Mouse (Mus musculus) embryonic facial prominence, embryonic 14.5 days (tissue): ENCODE data around the gene Chac1. TPM values are rescaled to one million over a fixed set of nuclear protein-coding genes. Genes with fewer than 3 reads are reported as not detected.

Source experiments
- ATAC-seq: fragments of 200-750 bp; cut with Nextera tagmentation; 2 replicates; pipeline ENCODE4 v1.8.0; 2017; ENCODE audit warnings: low read depth, moderate number of reproducible peaks, moderate TSS enrichment
- DNase-seq: peaks from one replicate; pipeline ENCODE4 v3.0.0-alpha.2; 2015; ENCODE audit warnings: low spot score
- H3K27ac ChIP-seq: fragments of 300-500 bp; sonication (generic); replicated peaks from 2 replicates; pipeline ENCODE4 v1.5.1; 2014; ENCODE audit warnings: low read depth, mild to moderate bottlenecking, low read length, moderate library complexity
- H3K27me3 ChIP-seq: fragments of 300-500 bp; sonication (generic); replicated peaks from 2 replicates; pipeline ENCODE4 v1.6.1; 2014; ENCODE audit warnings: low read length; ENCODE audit not compliant: control insufficient read depth, insufficient read depth
- H3K36me3 ChIP-seq: fragments of 300-500 bp; sonication (generic); 2 replicates; pipeline ENCODE4 v1.6.1; 2014; ENCODE audit warnings: low read length, mixed read lengths; ENCODE audit not compliant: control insufficient read depth, insufficient read depth
- H3K4me1 ChIP-seq: fragments of 300-500 bp; sonication (generic); 2 replicates; pipeline ENCODE4 v1.6.1; 2014; ENCODE audit warnings: antibody characterized with exemption, low read length; ENCODE audit not compliant: control insufficient read depth, insufficient read depth
- H3K4me2 ChIP-seq: fragments of 300-500 bp; sonication (generic); 2 replicates; pipeline ENCODE4 v1.6.1; 2014; ENCODE audit warnings: low read depth, mild to moderate bottlenecking, low read length, moderate library complexity, mixed read lengths
- H3K4me3 ChIP-seq: fragments of 300-500 bp; sonication (generic); 2 replicates; pipeline ENCODE4 v1.5.1; 2014; ENCODE audit warnings: low read depth, mild to moderate bottlenecking, low read length
- H3K9ac ChIP-seq: fragments of 300-500 bp; sonication (generic); 2 replicates; pipeline ENCODE4 v1.6.1; 2014; ENCODE audit warnings: low read depth, mild to moderate bottlenecking, low read length, moderate library complexity, mixed read lengths
- H3K9me3 ChIP-seq: fragments of 300-500 bp; sonication (generic); 2 replicates; pipeline ENCODE4 v1.6.1; 2016; ENCODE audit warnings: low read length; ENCODE audit not compliant: control insufficient read depth
- WGBS: fragments of 180-500 bp; shearing (Covaris S2); extraction: QIAGEN DNeasy Blood & Tissue Kit; methylation state at CpG from one replicate; pipeline ENCODE4 v1.1.7; 2014; 5-methylcytosine and 5-hydroxymethylcytosine counted together
- polyA plus RNA-seq: library from polyadenylated mRNA; unstranded; fragments of >200 nt; fragmentation: Nextera tagmentation; extraction: Ambion mirVana; gene quantifications from 2 replicates; pipeline ENCODE4 v1.2.1, GENCODE M21; 2014

Gene Chac1
- polyA plus RNA-seq, 1 experiment from 2014 or later: 1.4 TPM

DNA sequence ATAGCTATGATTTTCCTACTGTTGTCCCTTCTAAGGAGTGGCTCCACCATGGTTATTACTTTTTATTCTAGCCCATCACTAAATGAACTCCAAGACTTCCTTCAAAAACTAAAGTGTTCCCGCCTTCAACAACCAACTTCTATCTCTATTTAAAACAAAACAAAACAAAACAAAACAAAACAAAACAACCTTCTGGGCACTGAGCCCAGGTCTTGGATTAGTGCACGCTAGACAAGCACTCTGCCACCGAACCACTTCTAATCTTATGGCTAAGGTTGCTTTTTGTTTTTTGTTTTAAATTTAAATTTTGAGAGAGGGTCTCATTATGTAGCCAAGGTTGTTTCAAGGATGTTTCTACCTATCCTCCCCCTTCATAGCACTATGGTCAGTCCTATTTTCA, 26.8 kb downstream of the Chac1 start:
- Histone ChIP-seq H3K27me3 (no peaks in the 10 kb centered on the region), H3K9me3 (no peaks in the 10 kb centered on the region), H3K4me3 (no peak overlapping the region), H3K4me2 (no peak overlapping the region), H3K9ac (no peak overlapping the region), H3K27ac (no peak overlapping the region), H3K36me3 (peaks cover 93% of the 10 kb centered on the region), H3K4me1 (no peaks in the 10 kb centered on the region)
- ATAC-seq (no peak), DNase-seq (no peak)
- WGBS: 90% methylated on average over 3 of the region's 3 CpGs

DNA sequence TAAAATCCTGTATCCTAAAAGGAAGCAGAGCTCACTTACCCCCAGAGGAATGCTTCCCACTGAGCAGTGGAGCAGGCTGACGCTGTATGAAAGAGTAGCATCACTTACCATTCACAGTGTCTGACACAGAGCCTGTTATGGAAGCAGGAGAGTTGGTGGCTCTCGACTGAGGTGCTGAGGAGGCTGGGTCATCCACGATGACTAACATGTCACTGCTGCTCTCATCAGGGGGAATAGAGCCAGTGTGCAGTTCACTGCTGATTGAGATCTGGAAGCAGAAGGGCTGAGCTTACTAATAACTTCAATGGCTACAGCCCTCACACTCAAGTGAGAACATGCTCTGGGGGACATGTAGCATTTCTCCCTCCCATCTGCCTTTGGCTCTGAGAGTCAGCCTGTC, 28.4 kb downstream of the Chac1 start:
- DNase-seq: no peak
- H3K36me3 ChIP-seq: peaks cover 87% of the 10 kb centered on the region
- 81% methylated on average over 3 of the region's 3 CpGs for WGBS

GRCm38 (mm10) chr2:119388266-119388665, 37.2 kb downstream of the Chac1 start:
- Histone ChIP-seq H3K9ac (no peak overlapping the region), H3K4me1 (no peaks in the 10 kb centered on the region), H3K4me3 (no peak overlapping the region), H3K9me3 (no peaks in the 10 kb centered on the region), H3K4me2 (no peak overlapping the region), H3K27ac (no peak overlapping the region), H3K27me3 (no peaks in the 10 kb centered on the region), H3K36me3 (peaks cover 63% of the 10 kb centered on the region)
- no peak for DNase-seq
- 81% methylated on average over 1 of the region's 1 CpGs for WGBS
- ATAC-seq: no peak

More for the DNA sequence above, 28.4 kb downstream of the Chac1 start:
- Histone ChIP-seq H3K4me1 (no peaks in the 10 kb centered on the region), H3K9me3 (no peaks in the 10 kb centered on the region), H3K9ac (no peak overlapping the region), H3K4me3 (no peak overlapping the region), H3K27ac (no peak overlapping the region), H3K27me3 (no peaks in the 10 kb centered on the region), H3K4me2 (no peak overlapping the region)
- no peak for ATAC-seq

DNA sequence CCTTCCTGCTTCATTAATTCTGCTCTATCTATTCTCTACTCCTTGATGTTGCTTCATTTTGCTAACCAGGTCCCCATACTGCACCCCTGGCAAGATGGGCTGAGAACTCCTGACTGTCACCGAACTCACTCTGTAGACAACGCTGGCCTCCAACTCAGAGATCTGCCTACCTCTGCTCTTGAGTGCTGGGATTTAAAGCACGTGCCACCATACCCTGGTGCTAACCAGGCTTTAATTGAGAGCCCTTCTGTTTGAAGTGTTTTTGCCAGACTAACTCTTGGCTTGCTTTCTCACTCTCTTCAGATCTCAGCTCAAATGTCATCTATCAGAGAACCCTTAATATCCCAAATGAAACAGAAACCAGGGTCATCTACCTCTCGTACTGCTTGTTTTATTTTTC, 39.0 kb downstream of the Chac1 start:
- Histone ChIP-seq H3K36me3 (peaks cover 69% of the 10 kb centered on the region), H3K9ac (no peak overlapping the region), H3K4me1 (no peaks in the 10 kb centered on the region), H3K4me2 (no peak overlapping the region), H3K27me3 (no peaks in the 10 kb centered on the region), H3K4me3 (no peak overlapping the region), H3K9me3 (no peaks in the 10 kb centered on the region), H3K27ac (no peak overlapping the region)
- ATAC-seq: no peak
- 95% methylated on average over 4 of the region's 4 CpGs for WGBS
- no peak for DNase-seq

GRCm38 (mm10) chr2:119398252-119398651, 47.2 kb downstream of the Chac1 start:
- no peak overlapping the region for H3K4me3 ChIP-seq
- DNase-seq (no peak), ATAC-seq (no peak)
- H3K9ac ChIP-seq: no peak overlapping the region
- no peak overlapping the region for H3K27ac ChIP-seq
- H3K4me2 ChIP-seq: no peak overlapping the region
- H3K36me3 ChIP-seq: peaks cover 48% of the 10 kb centered on the region
- H3K4me1 ChIP-seq: no peaks in the 10 kb centered on the region
- no peaks in the 10 kb centered on the region for H3K9me3 ChIP-seq
- no peaks in the 10 kb centered on the region for H3K27me3 ChIP-seq
- 90% methylated on average over 5 of the region's 5 CpGs for WGBS

DNA sequence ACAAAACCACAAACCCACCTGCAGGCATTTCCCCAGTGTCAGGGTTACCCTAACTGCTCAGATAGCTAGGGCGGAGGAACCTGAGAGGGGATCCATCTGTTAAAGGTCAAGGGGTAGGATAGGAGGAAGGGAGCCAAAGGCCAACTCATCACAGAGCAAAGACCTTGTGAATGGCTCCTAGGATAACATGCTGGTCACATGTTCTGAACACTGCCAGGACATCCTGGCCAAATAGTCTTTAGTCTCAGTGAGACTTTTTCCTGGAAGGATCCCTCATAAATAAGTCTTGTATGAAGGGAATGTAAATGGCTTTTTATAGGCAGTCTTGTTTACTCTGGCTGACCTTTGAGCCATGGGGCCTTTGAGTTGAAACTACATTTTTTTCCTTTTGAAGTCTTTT, 47.6 kb downstream of the Chac1 start:
- Histone ChIP-seq H3K36me3 (peaks cover 47% of the 10 kb centered on the region), H3K4me1 (no peaks in the 10 kb centered on the region), H3K4me2 (no peak overlapping the region), H3K27me3 (no peaks in the 10 kb centered on the region), H3K9me3 (no peaks in the 10 kb centered on the region), H3K4me3 (no peak overlapping the region), H3K27ac (no peak overlapping the region), H3K9ac (no peak overlapping the region)
- 86% methylated on average over 1 of the region's 1 CpGs for WGBS
- ATAC-seq (no peak), DNase-seq (no peak)

GRCm38 (mm10) chr2:119399313-119399712, 48.3 kb downstream of the Chac1 start:
- H3K4me2 ChIP-seq: no peak overlapping the region
- no peaks in the 10 kb centered on the region for H3K9me3 ChIP-seq

More at GRCm38 (mm10) chr2:119399313-119399712, 48.3 kb downstream of the Chac1 start:
- Histone ChIP-seq H3K9ac (no peak overlapping the region), H3K4me3 (no peak overlapping the region), H3K36me3 (peaks cover 46% of the 10 kb centered on the region), H3K27me3 (no peaks in the 10 kb centered on the region), H3K27ac (no peak overlapping the region), H3K4me1 (no peaks in the 10 kb centered on the region)
- no peak for DNase-seq
- ATAC-seq: no peak

Other genes with a start within 250 kb of the Chac1 start
- gene Rad51, start 238.4 kb upstream of the Chac1 start, polyA plus RNA-seq: 32.6 and 39.5 TPM in 2 replicates
- 34.8 and 37.5 TPM in 2 replicates for gene Rmdn3, start 194.2 kb upstream of the Chac1 start, polyA plus RNA-seq
- 8.4 and 11.2 TPM in 2 replicates for gene Gchfr, start 183.5 kb upstream of the Chac1 start, polyA plus RNA-seq
- gene Gm14137, start 176.7 kb upstream of the Chac1 start, polyA plus RNA-seq: 0.48 and 1.1 TPM in 2 replicates
- 41.0 and 43.0 TPM in 2 replicates for gene Zfyve19, start 142.6 kb upstream of the Chac1 start, polyA plus RNA-seq
- 15.7 and 19.8 TPM in 2 replicates for gene Dnajc17, start 142.4 kb upstream of the Chac1 start, polyA plus RNA-seq
- 0.38 TPM in 1 of 2 replicates, not detected in the other for gene Ppp1r14d, start 121.3 kb upstream of the Chac1 start, polyA plus RNA-seq
- 14.1 and 17.0 TPM in 2 replicates for gene Spint1, start 113.9 kb upstream of the Chac1 start, polyA plus RNA-seq
- 9.8 and 10.4 TPM in 2 replicates for gene Rhov, start 80.0 kb upstream of the Chac1 start, polyA plus RNA-seq
- gene Vps18, start 62.5 kb upstream of the Chac1 start, polyA plus RNA-seq: 12.5 and 15.5 TPM in 2 replicates
- gene Dll4, start 25.4 kb upstream of the Chac1 start, polyA plus RNA-seq: 5.0 and 6.8 TPM in 2 replicates
- gene Ino80, start 126.5 kb downstream of the Chac1 start, polyA plus RNA-seq: 5.1 and 6.8 TPM in 2 replicates
- 0.22 and 0.29 TPM in 2 replicates for gene Exd1, start 196.4 kb downstream of the Chac1 start, polyA plus RNA-seq
- gene Chp1, start 196.5 kb downstream of the Chac1 start, polyA plus RNA-seq: 68.5 and 69.6 TPM in 2 replicates